Mouse (Mus musculus) adrenal gland, postnatal 10 days (tissue): ENCODE results near the gene Ttc17. TPM values are rescaled to one million over a fixed set of nuclear protein-coding genes. Genes with fewer than 3 reads are reported as not detected.
"Not testable (repeated sequence)": the region's sequence is repeated elsewhere in the genome, so short reads cannot be mapped to it uniquely, and the experiment has no call there.

ENCODE experiments used
- DNase-seq: peaks from one replicate; pipeline ENCODE4 v3.0.0; 2021; ENCODE audit warnings: mixed read lengths
- long read RNA-seq, 2 experiments: library from polyadenylated mRNA; stranded (forward); transcript quantifications; one replicate each; pipeline ENCODE4 v2.0.0; 2021
- total RNA-seq, 2 experiments: library from RNA; stranded (reverse); gene quantifications; 2 replicates each; pipeline ENCODE4 v1.2.3; 2021

Ttc17 gene
- 10 to 100 TPM; 26.7 to 28.0 TPM for total RNA-seq
- long read RNA-seq, experiment 1, full-length matches to known transcripts = 3 of 13 reads
- long read RNA-seq, experiment 1, partial matches to known transcripts = 6 of 13 reads
- long read RNA-seq, experiment 1, other reads (novel, unspliced or antisense) = 4 of 13 reads
- long read RNA-seq, experiment 2, full-length matches to known transcripts = 8 of 12 reads
- long read RNA-seq, experiment 2, partial matches to known transcripts = 0 of 12 reads
- long read RNA-seq, experiment 2, other reads (novel, unspliced or antisense) = 4 of 12 reads

- DNase-seq = peak; percentile 95
These were observed at the start of gene Ttc17 for GRCm38 (mm10) chr2:94406083-94406957. Gene Ttc17, minus strand, starts transcription at chr2:94406689.

GRCm38 (mm10) chr2:94449643-94450042 lies 43.2 kb upstream of the Ttc17 start:
- DNase-seq = no peak

DNA sequence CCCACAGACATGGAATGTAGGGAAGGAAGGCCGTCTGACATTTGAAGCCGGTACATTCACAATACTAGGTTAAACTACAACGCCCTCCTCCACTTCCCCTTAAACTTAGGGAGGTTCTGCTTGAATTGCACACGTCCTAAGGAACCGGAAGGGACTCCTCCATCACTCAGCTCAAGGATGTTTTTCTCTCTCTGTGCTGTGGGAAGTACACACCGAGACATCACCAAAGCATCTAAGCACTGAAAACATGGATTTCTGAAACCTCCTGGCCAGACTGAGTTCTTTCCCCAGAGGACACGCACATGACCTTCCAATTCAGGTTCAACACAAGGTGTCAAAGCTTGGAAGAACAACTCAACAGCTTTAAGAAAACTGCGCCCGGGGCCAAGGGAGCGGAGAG lies 30.5 kb upstream of the Ttc17 start:
- DNase-seq = no peak

DNA sequence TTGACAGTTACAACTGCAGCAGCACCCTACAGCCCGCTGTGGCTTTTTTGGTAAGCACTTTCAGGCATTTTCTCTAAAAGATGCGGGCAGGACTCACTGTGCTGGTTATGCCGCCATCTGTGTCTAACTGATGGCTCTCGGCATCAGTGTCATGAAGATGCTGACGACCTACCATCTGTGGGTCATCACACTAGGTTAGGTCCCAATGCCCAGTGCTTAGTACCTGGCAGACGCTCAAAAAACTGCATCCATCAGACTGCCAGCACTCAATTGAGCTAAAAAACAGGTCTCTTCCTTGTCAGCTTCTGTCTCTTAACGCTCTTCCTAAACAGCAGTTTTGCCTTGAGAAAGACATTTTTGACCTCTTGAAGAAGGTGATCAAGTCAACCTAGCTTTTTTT lies 29.0 kb upstream of the Ttc17 start:
- no peak for DNase-seq

GRCm38 (mm10) chr2:94434833-94435232 lies 28.3 kb upstream of the Ttc17 start:
- no peak for DNase-seq

- no peak for DNase-seq
These were observed 25.7 kb upstream of the Ttc17 start for GRCm38 (mm10) chr2:94432214-94432613.

GRCm38 (mm10) chr2:94428456-94428855 lies 22.0 kb upstream of the Ttc17 start:
- DNase-seq = no peak

DNA sequence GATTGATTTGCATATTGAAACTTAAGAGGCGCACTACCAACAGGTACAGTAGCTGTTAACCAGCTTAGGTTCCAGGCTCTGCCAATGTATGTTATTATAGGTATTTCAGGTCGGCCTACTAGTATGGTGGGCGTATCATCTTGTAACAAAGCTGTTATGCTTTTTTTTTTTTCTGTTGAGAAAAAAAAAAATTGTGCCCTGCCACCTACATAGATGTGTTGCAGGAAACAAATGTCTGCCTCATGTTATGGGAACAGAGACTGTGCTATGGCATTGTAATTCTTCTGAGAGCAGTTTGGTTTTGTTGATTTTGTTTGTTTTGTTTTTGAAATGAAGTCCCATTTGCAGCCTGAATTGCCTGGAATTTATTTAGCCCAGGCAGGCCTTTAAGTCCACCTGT lies 952 bp upstream of the Ttc17 start:
- DNase-seq = no peak

DNA sequence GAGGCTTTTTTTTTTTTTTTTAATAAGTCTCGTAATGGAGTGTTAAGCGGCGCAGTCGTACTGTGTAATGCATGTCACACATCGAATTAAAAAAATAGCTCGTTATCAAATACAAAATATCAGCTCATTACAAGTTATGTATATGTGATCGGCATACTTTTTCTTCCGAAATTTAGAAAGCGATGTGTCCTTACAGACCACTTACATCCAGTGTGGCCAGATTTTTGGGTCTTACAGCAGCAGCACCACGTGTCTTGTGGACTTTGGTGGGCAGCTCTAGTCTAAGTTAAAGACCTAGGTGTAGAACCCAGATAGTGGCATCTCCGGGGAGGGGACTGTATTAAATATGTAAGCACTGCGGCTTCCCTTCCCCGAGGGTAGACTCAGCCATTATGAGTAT lies 532 bp upstream of the Ttc17 start:
- DNase-seq = no peak

GRCm38 (mm10) chr2:94405397-94406082 lies 949 bp downstream of the Ttc17 start:
- DNase-seq = no peak

- no peak for DNase-seq
These were observed 1.8 kb downstream of the Ttc17 start for GRCm38 (mm10) chr2:94404512-94405240.

- DNase-seq = no peak
These were observed 3.9 kb downstream of the Ttc17 start for GRCm38 (mm10) chr2:94402561-94402960.

DNA sequence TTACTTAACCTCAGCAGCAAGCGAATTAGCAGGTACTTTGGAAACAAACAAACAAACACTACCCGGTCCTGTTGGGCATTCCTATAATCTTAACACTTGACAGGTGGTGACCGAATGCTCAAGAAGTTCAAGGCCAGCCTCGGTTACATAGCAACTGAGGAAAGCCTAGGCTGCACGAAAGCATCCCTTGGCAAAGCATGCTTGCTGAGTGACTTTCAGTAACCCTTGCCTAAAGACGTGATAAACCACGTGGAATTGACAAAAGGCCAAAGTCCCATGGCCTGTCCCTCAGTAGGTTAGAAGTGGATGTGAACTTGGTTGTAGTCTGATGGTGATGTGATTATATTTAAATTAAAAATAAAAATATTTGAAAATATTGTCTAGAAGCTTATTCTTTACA lies 4.4 kb downstream of the Ttc17 start:
- DNase-seq = no peak

GRCm38 (mm10) chr2:94401006-94401405 lies 5.5 kb downstream of the Ttc17 start:
- no peak for DNase-seq

GRCm38 (mm10) chr2:94398138-94398970 lies 8.1 kb downstream of the Ttc17 start:
- peak; percentile 48 for DNase-seq

GRCm38 (mm10) chr2:94397453-94397852 lies 9.0 kb downstream of the Ttc17 start:
- no peak for DNase-seq

- no peak for DNase-seq
These were observed 10.2 kb downstream of the Ttc17 start for GRCm38 (mm10) chr2:94396325-94396724.

GRCm38 (mm10) chr2:94391127-94391526 lies 15.4 kb downstream of the Ttc17 start:
- not testable (repeated sequence) for DNase-seq

DNA sequence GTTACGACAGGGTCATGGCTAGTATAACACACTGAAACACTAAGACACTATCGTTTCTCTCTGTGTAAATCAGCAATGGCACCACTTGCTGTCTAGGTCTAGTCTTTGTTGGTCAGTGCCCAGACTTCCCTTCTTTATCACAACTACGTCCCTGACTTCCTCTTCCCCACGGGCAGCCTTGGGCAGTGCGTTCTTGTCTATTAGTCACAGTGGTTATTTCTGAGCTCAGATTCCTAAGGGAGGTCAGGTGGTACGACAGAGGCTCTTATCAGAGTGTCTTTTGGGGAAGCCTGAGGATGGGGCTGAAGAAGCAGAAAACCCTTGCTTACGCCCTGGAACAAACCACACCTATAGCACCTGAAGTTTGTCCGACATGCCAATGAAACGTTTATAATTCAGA lies 17.5 kb downstream of the Ttc17 start:
- DNase-seq = peak; percentile 30

- DNase-seq = no peak
These were observed 18.6 kb downstream of the Ttc17 start for GRCm38 (mm10) chr2:94387846-94388245.

DNA sequence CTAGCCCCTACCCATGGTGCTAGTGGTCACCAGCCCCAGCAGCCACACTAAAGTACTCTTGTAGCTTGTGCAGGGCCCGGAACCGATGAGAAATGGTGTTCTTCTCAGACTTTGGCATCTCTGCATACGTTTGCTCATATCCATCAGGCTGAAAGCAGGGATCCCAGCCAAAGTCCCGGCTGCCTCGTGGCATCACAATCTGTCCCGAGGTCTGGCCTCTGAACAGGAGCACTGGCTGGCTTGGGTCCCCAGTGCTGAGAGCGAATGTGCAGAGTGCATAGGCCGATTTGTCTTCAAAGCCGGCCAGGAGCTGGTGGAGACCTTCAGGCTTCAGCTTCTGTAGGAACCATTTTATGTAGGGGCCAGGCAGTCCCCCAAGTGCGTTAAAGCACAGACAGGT lies 22.0 kb downstream of the Ttc17 start:
- DNase-seq = not testable (repeated sequence)
